Mouse (Mus musculus) c-Kit-positive CD71-negative TER-119-negative erythroid progenitor cells, embryonic 14.5 days (primary cell): ENCODE results near the gene Gpr162.
"Not testable (repeated sequence)": the region's sequence is repeated elsewhere in the genome, so short reads cannot be mapped to it uniquely, and the experiment has no call there.

Source experiments
- DNase-seq: peaks from one replicate; pipeline ENCODE4 v3.0.0-alpha.2; 2013; ENCODE audit warnings: low read depth

The Gpr162 gene

DNA sequence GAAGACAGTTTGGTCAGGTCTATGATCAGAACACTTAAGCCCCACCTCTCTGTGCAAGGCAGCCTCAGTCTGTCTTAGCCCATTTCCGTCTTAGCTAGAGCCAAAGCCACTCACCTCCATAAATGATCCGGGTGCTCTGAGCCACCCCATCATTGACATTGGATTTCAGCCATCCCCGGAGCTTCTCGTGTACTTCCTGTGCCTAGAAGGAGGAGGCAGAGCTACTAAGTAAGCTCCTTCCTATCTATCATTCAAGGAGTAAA, 52.4 kb downstream of the Gpr162 start:
- no peak for DNase-seq

- not testable (repeated sequence) for DNase-seq
These were observed 53.0 kb downstream of the Gpr162 start for GRCm38 (mm10) chr6:124810566-124811402.

DNA sequence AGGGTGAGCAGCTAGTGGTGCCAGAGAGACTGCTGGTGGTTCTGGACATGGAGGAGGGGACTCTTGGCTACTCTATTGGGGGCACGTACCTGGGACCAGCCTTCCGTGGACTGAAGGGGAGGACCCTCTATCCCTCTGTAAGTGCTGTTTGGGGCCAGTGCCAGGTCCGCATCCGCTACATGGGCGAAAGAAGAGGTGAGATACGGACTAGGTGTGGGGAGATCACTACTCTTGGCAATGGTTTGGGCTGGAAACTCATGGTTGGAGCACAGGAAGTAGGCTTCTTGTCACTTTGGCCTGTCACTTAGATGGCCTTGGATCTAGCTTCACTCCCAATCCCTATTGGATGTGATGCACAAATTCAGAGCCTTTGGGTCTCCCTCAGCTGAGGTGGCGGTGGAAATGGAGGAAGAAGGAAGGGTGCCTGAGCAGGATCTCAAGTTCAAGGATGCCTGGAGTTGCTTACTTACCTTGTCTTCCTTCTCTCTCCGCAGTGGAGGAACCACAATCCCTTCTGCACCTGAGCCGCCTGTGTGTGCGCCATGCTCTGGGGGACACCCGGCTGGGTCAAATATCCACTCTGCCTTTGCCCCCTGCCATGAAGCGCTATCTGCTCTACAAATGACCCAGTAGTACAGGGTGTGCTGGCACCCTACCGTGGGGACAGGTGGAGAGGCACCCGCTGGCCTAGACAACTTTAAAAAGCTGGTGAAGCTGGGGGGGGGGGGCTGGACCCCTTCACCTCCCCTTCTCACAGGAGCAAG, 53.8 kb downstream of the Gpr162 start:
- DNase-seq = no peak

DNA sequence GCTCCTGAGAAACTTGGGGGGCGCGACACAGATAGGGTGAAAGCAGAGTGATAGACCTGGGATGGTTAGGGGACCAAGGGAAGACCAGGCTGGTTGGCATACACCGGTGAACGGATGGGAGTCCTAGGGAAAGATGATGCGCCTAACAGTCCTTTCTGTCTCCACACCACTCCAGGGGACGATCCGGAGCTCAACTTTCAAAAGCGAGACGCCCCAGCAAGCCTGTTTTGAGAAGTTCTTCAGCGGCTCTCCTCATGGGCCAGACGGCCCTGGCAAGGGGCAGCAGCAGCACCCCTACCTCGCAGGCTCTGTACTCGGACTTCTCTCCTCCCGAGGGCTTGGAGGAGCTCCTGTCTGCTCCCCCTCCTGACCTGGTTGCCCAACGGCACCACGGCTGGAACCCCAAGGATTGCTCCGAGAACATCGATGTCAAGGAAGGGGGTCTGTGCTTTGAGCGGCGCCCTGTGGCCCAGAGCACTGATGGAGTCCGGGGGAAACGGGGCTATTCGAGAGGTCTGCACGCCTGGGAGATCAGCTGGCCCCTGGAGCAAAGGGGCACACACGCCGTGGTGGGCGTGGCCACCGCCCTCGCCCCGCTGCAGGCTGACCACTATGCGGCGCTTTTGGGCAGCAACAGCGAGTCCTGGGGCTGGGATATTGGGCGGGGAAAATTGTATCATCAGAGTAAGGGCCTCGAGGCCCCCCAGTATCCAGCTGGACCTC, 54.6 kb downstream of the Gpr162 start:
- peak; percentile 65 for DNase-seq
